Mouse (Mus musculus): ENCODE data around the gene Ramp1. TPM values are rescaled to one million over a fixed set of nuclear protein-coding genes. Genes with fewer than 3 reads are reported as not detected.

The Ramp1 gene
- polyA plus RNA-seq, 1 experiment, result 3.1 TPM

GRCm38 (mm10) chr1:91215264-91215663, 35.6 kb downstream of the Ramp1 start:
- TF ChIP-seq TCF3 (IDR thresholded peaks at IDR 0.05; ENCODE audit: insufficient read length, low read depth) (no peak), E2F4 (IDR thresholded peaks at IDR 0.05; ENCODE audit: insufficient read depth) (no peak), MYOG (IDR thresholded peaks at IDR 0.05; ENCODE audit: control insufficient read depth in 1 of 3, insufficient read depth in 1 of 3, insufficient read length in 2 of 3, low read depth in 2 of 3) (no peak), USF1 (IDR thresholded peaks at IDR 0.05; ENCODE audit: low read depth) (no peak), POLR2A (IDR thresholded peaks at IDR 0.05; ENCODE audit: insufficient read length, low read depth) (no peak), SRF (IDR thresholded peaks at IDR 0.05; ENCODE audit: control insufficient read depth, insufficient read length, low read depth) (no peak), CEBPB (IDR thresholded peaks at IDR 0.05; ENCODE audit: insufficient read depth, poor library complexity, severe bottlenecking) (no peak), POLR2AphosphoS2 (IDR thresholded peaks at IDR 0.05; ENCODE audit: insufficient read length, low read depth) (no peak), TCF12 (IDR thresholded peaks at IDR 0.05; ENCODE audit: insufficient read depth, poor library complexity, severe bottlenecking) (no peak), MYOD1 (IDR thresholded peaks at IDR 0.05; ENCODE audit: control insufficient read depth in 1 of 3, insufficient read length in 2 of 3, low read depth in 2 of 3) (no peak), MAX (IDR thresholded peaks at IDR 0.05; ENCODE audit: low read depth) (no peak), REST (IDR thresholded peaks at IDR 0.05; ENCODE audit: insufficient read depth, insufficient read length) (no peak)
- H3K27me3 ChIP-seq (ENCODE audit: control insufficient read depth, insufficient read depth, insufficient read length), result no peaks in the 10 kb centered on the region
- H3K36me3 ChIP-seq (ENCODE audit: control insufficient read depth, insufficient read depth), result no peaks in the 10 kb centered on the region
- no peaks in the 10 kb centered on the region for H3K79me2 ChIP-seq (ENCODE audit: control insufficient read depth, insufficient read depth)
- no peak overlapping the region for H3K4me3 ChIP-seq
- no peak overlapping the region for H3K4me2 ChIP-seq (ENCODE audit: low read depth)
- H3ac ChIP-seq (ENCODE audit: control insufficient read depth, insufficient read length), result no peak overlapping the region

- Histone ChIP-seq H3ac (ENCODE audit: control insufficient read depth, insufficient read length) (no peak overlapping the region), H3K27me3 (ENCODE audit: control insufficient read depth, insufficient read depth, insufficient read length) (no peaks in the 10 kb centered on the region), H3K36me3 (ENCODE audit: control insufficient read depth, insufficient read depth) (no peaks in the 10 kb centered on the region), H3K4me3 (no peak overlapping the region), H3K79me2 (ENCODE audit: control insufficient read depth, insufficient read depth) (no peaks in the 10 kb centered on the region), H3K4me2 (ENCODE audit: low read depth) (peak overlapping the region; percentile 61)
- peak in 1 of 3 experiments; percentile 64 for TF ChIP-seq MYOG (IDR thresholded peaks at IDR 0.05; ENCODE audit: control insufficient read depth in 1 of 3, insufficient read depth in 1 of 3, insufficient read length in 2 of 3, low read depth in 2 of 3)
- TF ChIP-seq MYOD1 (IDR thresholded peaks at IDR 0.05; ENCODE audit: control insufficient read depth in 1 of 3, insufficient read length in 2 of 3, low read depth in 2 of 3), result peak in 1 of 3 experiments; percentile 38
- TF ChIP-seq USF1 (IDR thresholded peaks at IDR 0.05; ENCODE audit: low read depth), result no peak
These were observed 36.4 kb downstream of the Ramp1 start for GRCm38 (mm10) chr1:91215981-91216380.

DNA sequence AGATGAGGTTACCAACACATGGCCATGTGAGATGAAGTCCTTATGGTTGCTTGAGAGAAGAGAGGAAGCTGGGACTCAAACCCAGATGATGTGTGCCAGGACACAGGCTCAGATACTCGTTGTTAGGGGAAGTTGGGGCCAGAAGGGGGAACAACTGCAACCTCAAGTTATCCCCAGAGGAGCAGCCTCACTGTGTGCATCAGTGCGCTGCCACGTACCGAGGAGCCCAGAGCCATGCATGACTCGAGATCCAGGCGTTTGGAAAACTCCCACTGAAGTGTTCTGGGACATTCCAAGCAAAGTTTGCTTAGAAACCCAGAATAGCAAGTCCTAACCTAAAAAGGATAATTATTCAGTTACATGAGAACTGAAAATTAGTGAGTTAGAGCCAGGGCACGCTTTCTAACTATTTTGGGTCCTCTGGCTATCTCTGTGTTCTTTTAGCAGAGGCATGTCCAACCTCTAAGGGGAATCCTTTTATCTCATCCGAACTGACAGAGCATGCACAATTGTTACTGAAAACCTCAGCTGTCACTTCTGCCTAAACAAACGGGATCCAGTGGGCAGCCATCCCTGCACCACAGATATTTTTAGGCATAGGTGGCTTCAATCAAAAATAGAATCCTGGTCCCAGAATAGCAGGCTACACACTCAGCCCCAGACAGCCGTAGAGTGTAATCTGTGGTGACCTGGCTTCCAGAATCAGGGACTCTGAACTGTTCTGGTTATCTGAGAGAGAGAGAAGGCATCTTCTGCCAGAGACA, 37.1 kb downstream of the Ramp1 start:
- TF ChIP-seq MYOG (IDR thresholded peaks at IDR 0.05; ENCODE audit: control insufficient read depth in 1 of 3, insufficient read depth in 1 of 3, insufficient read length in 2 of 3, low read depth in 2 of 3) (peak in 2 of 3 experiments; percentile 79 to 92), CEBPB (IDR thresholded peaks at IDR 0.05; ENCODE audit: insufficient read depth, poor library complexity, severe bottlenecking) (no peak), REST (IDR thresholded peaks at IDR 0.05; ENCODE audit: insufficient read depth, insufficient read length) (no peak), MYOD1 (IDR thresholded peaks at IDR 0.05; ENCODE audit: control insufficient read depth in 1 of 3, insufficient read length in 2 of 3, low read depth in 2 of 3) (peak in 2 of 3 experiments; percentile 65 to 84), TCF12 (IDR thresholded peaks at IDR 0.05; ENCODE audit: insufficient read depth, poor library complexity, severe bottlenecking) (peak; percentile 59), POLR2A (IDR thresholded peaks at IDR 0.05; ENCODE audit: insufficient read length, low read depth) (no peak), TCF3 (IDR thresholded peaks at IDR 0.05; ENCODE audit: insufficient read length, low read depth) (no peak), MAX (IDR thresholded peaks at IDR 0.05; ENCODE audit: low read depth) (no peak), POLR2AphosphoS2 (IDR thresholded peaks at IDR 0.05; ENCODE audit: insufficient read length, low read depth) (no peak), SRF (IDR thresholded peaks at IDR 0.05; ENCODE audit: control insufficient read depth, insufficient read length, low read depth) (no peak), USF1 (IDR thresholded peaks at IDR 0.05; ENCODE audit: low read depth) (no peak), E2F4 (IDR thresholded peaks at IDR 0.05; ENCODE audit: insufficient read depth) (no peak)
- Histone ChIP-seq H3K4me3 (no peak overlapping the region), H3K36me3 (ENCODE audit: control insufficient read depth, insufficient read depth) (no peaks in the 10 kb centered on the region), H3K79me2 (ENCODE audit: control insufficient read depth, insufficient read depth) (no peaks in the 10 kb centered on the region), H3ac (ENCODE audit: control insufficient read depth, insufficient read length) (no peak overlapping the region), H3K27me3 (ENCODE audit: control insufficient read depth, insufficient read depth, insufficient read length) (no peaks in the 10 kb centered on the region), H3K4me2 (ENCODE audit: low read depth) (peak overlapping the region; percentile 61)

- no peak for TF ChIP-seq POLR2AphosphoS2 (IDR thresholded peaks at IDR 0.05; ENCODE audit: insufficient read length, low read depth)
- TF ChIP-seq MYOG (IDR thresholded peaks at IDR 0.05; ENCODE audit: control insufficient read depth in 1 of 3, insufficient read depth in 1 of 3, insufficient read length in 2 of 3, low read depth in 2 of 3), result peak in 1 of 3 experiments; percentile 18
- TF ChIP-seq MYOD1 (IDR thresholded peaks at IDR 0.05; ENCODE audit: control insufficient read depth in 1 of 3, insufficient read length in 2 of 3, low read depth in 2 of 3), result peak in 2 of 3 experiments; percentile 21 to 69
- no peak overlapping the region for H3K4me3 ChIP-seq
- no peaks in the 10 kb centered on the region for H3K36me3 ChIP-seq (ENCODE audit: control insufficient read depth, insufficient read depth)
- peak overlapping the region; percentile 1 for H3K4me2 ChIP-seq (ENCODE audit: low read depth)
- no peaks in the 10 kb centered on the region for H3K27me3 ChIP-seq (ENCODE audit: control insufficient read depth, insufficient read depth, insufficient read length)
- H3K79me2 ChIP-seq (ENCODE audit: control insufficient read depth, insufficient read depth), result no peaks in the 10 kb centered on the region
- no peak overlapping the region for H3ac ChIP-seq (ENCODE audit: control insufficient read depth, insufficient read length)
These were observed 40.2 kb downstream of the Ramp1 start for GRCm38 (mm10) chr1:91219641-91220321.

GRCm38 (mm10) chr1:91220322-91220672, 40.7 kb downstream of the Ramp1 start:
- Histone ChIP-seq H3K27me3 (ENCODE audit: control insufficient read depth, insufficient read depth, insufficient read length) (no peaks in the 10 kb centered on the region), H3K4me3 (no peak overlapping the region), H3ac (ENCODE audit: control insufficient read depth, insufficient read length) (no peak overlapping the region), H3K79me2 (ENCODE audit: control insufficient read depth, insufficient read depth) (no peaks in the 10 kb centered on the region), H3K36me3 (ENCODE audit: control insufficient read depth, insufficient read depth) (no peaks in the 10 kb centered on the region), H3K4me2 (ENCODE audit: low read depth) (no peak overlapping the region)
- TF ChIP-seq REST (IDR thresholded peaks at IDR 0.05; ENCODE audit: insufficient read depth, insufficient read length) (no peak), MAX (IDR thresholded peaks at IDR 0.05; ENCODE audit: low read depth) (no peak), E2F4 (IDR thresholded peaks at IDR 0.05; ENCODE audit: insufficient read depth) (no peak), TCF3 (IDR thresholded peaks at IDR 0.05; ENCODE audit: insufficient read length, low read depth) (no peak), CEBPB (IDR thresholded peaks at IDR 0.05; ENCODE audit: insufficient read depth, poor library complexity, severe bottlenecking) (no peak), SRF (IDR thresholded peaks at IDR 0.05; ENCODE audit: control insufficient read depth, insufficient read length, low read depth) (no peak), TCF12 (IDR thresholded peaks at IDR 0.05; ENCODE audit: insufficient read depth, poor library complexity, severe bottlenecking) (no peak), POLR2A (IDR thresholded peaks at IDR 0.05; ENCODE audit: insufficient read length, low read depth) (no peak), USF1 (IDR thresholded peaks at IDR 0.05; ENCODE audit: low read depth) (no peak), POLR2AphosphoS2 (IDR thresholded peaks at IDR 0.05; ENCODE audit: insufficient read length, low read depth) (no peak), MYOG (IDR thresholded peaks at IDR 0.05; ENCODE audit: control insufficient read depth in 1 of 3, insufficient read depth in 1 of 3, insufficient read length in 2 of 3, low read depth in 2 of 3) (no peak), MYOD1 (IDR thresholded peaks at IDR 0.05; ENCODE audit: control insufficient read depth in 1 of 3, insufficient read length in 2 of 3, low read depth in 2 of 3) (no peak)
